Mouse (Mus musculus) stomach, embryonic 15.5 days (tissue): ENCODE data around the gene Prkag2. TPM values are rescaled to one million over a fixed set of nuclear protein-coding genes. Genes with fewer than 3 reads are reported as not detected.

Source experiments
- ATAC-seq: fragments of 200-750 bp; cut with Nextera tagmentation; 2 replicates; pipeline ENCODE4 v1.8.0; 2017; ENCODE audit warnings: low read depth, moderate number of reproducible peaks, moderate TSS enrichment; ENCODE audit not compliant: insufficient read depth, low FRiP score
- H3K27ac ChIP-seq: fragments of 300-500 bp; sonication (generic); 2 replicates; pipeline ENCODE4 v1.5.1; 2015; ENCODE audit warnings: mild to moderate bottlenecking, inconsistent platforms
- H3K27me3 ChIP-seq: fragments of 300-500 bp; sonication (generic); replicated peaks from 2 replicates; pipeline ENCODE4 v1.6.1; 2015; ENCODE audit warnings: inconsistent platforms
- H3K36me3 ChIP-seq: fragments of 300-500 bp; sonication (generic); 2 replicates; pipeline ENCODE4 v1.6.1; 2015; ENCODE audit warnings: inconsistent platforms
- H3K4me1 ChIP-seq: fragments of 300-500 bp; sonication (generic); 2 replicates; pipeline ENCODE4 v1.6.1; 2015; ENCODE audit warnings: inconsistent platforms
- H3K4me2 ChIP-seq: fragments of 300-500 bp; sonication (generic); 2 replicates; pipeline ENCODE4 v1.6.1; 2015; ENCODE audit warnings: mild to moderate bottlenecking, inconsistent platforms
- H3K4me3 ChIP-seq: fragments of 300-500 bp; sonication (generic); replicated peaks from 2 replicates; pipeline ENCODE4 v1.5.1; 2015; ENCODE audit warnings: inconsistent platforms
- H3K9ac ChIP-seq: fragments of 300-500 bp; sonication (generic); 2 replicates; pipeline ENCODE4 v1.6.1; 2015; ENCODE audit warnings: inconsistent platforms
- H3K9me3 ChIP-seq: fragments of 300-500 bp; sonication (generic); 2 replicates; pipeline ENCODE4 v1.6.1; 2016; ENCODE audit warnings: inconsistent platforms
- WGBS: fragments of 180-500 bp; shearing (Covaris S2); methylation state at CpG from one replicate; pipeline ENCODE4 v1.1.7; 2015; 5-methylcytosine and 5-hydroxymethylcytosine counted together
- polyA plus RNA-seq: library from polyadenylated mRNA; unstranded; fragments of >200 nt; fragmentation: Nextera tagmentation; extraction: Ambion mirVana; gene quantifications from 2 replicates; pipeline ENCODE4 v1.2.1, GENCODE M21; 2015

Prkag2 gene
- polyA plus RNA-seq, 1 experiment from 2014 or later: 41.3 TPM

DNA sequence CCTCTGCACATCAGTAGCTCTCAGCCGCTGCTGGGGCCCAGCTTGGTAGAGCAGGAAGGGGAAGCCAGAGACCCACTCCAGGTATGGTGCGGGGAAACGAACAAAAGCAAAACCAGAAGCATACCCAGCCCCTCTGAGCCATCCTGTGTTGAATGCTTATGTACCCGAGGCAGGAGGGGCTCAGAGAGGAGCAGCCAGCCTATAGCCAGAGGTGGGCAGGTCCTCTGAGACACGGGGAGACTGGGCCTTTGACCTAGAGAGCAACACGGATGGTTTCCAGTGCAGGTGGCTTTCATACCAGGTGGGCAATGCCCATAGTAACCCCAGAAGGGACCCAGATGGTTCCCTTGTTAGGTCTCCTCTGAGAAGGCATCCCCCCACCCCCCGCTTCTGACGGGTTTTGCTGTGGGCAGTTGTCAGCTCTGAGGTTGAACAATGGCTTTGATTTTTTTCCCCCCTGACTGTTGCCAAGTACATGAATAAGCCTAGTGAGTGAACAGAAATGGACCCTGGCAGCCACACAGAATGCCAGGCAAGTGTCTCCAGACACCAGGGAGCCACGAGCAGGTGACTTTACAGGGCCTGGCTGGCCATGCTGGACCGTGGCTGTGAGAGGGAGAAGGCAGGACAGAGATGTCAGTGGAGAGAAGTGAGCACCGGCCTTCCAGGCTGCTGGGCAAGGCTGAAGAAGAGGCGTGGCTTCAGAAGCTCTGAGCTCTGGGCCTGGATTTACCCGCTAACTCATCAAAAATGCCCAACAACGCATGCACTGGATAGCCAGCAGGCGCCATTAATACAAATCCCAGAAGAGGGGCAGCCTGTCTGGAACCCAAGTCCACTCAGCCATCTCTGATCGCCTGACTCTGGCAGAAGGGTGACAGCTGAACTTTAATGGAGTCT, 147.3 kb downstream of the Prkag2 start:
- Histone ChIP-seq H3K4me3 (no peak overlapping the region), H3K4me1 (no peaks in the 10 kb centered on the region), H3K36me3 (no peaks in the 10 kb centered on the region), H3K27ac (no peak overlapping the region), H3K27me3 (no peaks in the 10 kb centered on the region), H3K9me3 (no peaks in the 10 kb centered on the region), H3K9ac (no peak overlapping the region), H3K4me2 (no peak overlapping the region)
- WGBS: 67% methylated on average over 16 of the region's 16 CpGs
- ATAC-seq: no peak

- no peak overlapping the region for H3K4me3 ChIP-seq
- H3K4me2 ChIP-seq: no peak overlapping the region
- no peak overlapping the region for H3K27ac ChIP-seq
- 67% methylated on average over 6 of the region's 6 CpGs for WGBS
- H3K27me3 ChIP-seq: no peaks in the 10 kb centered on the region
- 0 out of 2 replicates have a peak, but pooled peaks have one; percentile 33 for ATAC-seq
- no peaks in the 10 kb centered on the region for H3K9me3 ChIP-seq
- H3K36me3 ChIP-seq: no peaks in the 10 kb centered on the region
- no peak overlapping the region for H3K9ac ChIP-seq
- no peaks in the 10 kb centered on the region for H3K4me1 ChIP-seq
Observed at GRCm38 (mm10) chr5:24952212-24952611, 148.2 kb downstream of the Prkag2 start.

GRCm38 (mm10) chr5:24950891-24951574, 149.4 kb downstream of the Prkag2 start:
- 78% methylated on average over 7 of the region's 7 CpGs for WGBS
- H3K4me2 ChIP-seq: no peak overlapping the region
- H3K27ac ChIP-seq: no peak overlapping the region
- no peaks in the 10 kb centered on the region for H3K4me1 ChIP-seq
- ATAC-seq: no peak
- no peaks in the 10 kb centered on the region for H3K9me3 ChIP-seq
- H3K9ac ChIP-seq: no peak overlapping the region
- H3K36me3 ChIP-seq: no peaks in the 10 kb centered on the region
- no peaks in the 10 kb centered on the region for H3K27me3 ChIP-seq
- H3K4me3 ChIP-seq: no peak overlapping the region

- no peaks in the 10 kb centered on the region for H3K27me3 ChIP-seq
- H3K36me3 ChIP-seq: no peaks in the 10 kb centered on the region
- H3K4me1 ChIP-seq: no peaks in the 10 kb centered on the region
- H3K9me3 ChIP-seq: no peaks in the 10 kb centered on the region
- no peak overlapping the region for H3K27ac ChIP-seq
- H3K4me3 ChIP-seq: no peak overlapping the region
- WGBS: 63% methylated on average over 6 of the region's 6 CpGs
- no peak for ATAC-seq
- no peak overlapping the region for H3K9ac ChIP-seq
- no peak overlapping the region for H3K4me2 ChIP-seq
Observed at GRCm38 (mm10) chr5:24950039-24950438, 150.4 kb downstream of the Prkag2 start.

DNA sequence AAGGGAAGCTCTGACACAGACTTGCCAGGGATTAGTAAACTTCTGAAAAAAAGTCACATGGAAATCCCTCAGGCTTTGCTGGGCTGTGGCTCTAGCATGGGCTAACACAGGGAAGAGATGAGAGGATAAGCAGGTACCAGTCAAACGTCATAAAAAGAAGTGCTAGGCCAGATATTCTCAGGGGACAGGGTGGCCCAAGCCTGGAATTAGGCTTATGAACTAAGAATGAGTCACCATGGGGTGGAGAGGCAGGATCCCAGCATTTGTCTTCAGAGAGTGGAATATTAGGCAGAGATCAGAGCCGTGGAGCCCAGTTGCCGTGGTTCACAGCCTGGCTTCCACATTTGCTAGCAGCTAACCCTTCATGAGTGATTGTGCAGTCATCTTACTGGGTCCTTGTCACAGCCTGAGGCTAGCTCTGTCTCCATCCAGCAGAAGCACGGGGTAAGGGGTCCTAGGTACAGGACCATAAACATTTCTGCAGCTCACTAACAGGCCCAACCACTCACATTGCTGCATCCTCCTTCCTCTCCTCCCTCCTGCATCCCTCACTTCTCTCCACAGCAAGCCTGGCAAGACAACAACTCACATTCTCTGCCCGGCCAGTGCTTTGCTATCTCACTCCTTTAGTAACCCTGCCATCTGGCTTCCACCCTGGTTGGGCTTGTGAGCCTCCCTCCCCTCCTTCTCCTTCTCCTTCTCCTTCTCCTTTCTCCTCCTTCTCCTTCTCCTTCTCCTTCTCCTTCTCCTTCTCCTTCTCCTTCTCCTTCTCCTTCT, 162.2 kb downstream of the Prkag2 start:
- Histone ChIP-seq H3K4me2 (no peak overlapping the region), H3K36me3 (no peaks in the 10 kb centered on the region), H3K9me3 (no peaks in the 10 kb centered on the region), H3K27me3 (no peaks in the 10 kb centered on the region), H3K27ac (no peak overlapping the region), H3K9ac (no peak overlapping the region), H3K4me1 (no peaks in the 10 kb centered on the region), H3K4me3 (no peak overlapping the region)
- ATAC-seq: no peak
- WGBS: 59% methylated on average over 5 of the region's 5 CpGs

- H3K4me3 ChIP-seq: no peak overlapping the region
- 58% methylated on average over 8 of the region's 8 CpGs for WGBS
- no peak overlapping the region for H3K4me2 ChIP-seq
- H3K9ac ChIP-seq: no peak overlapping the region
- no peaks in the 10 kb centered on the region for H3K27me3 ChIP-seq
- H3K9me3 ChIP-seq: no peaks in the 10 kb centered on the region
- H3K4me1 ChIP-seq: no peaks in the 10 kb centered on the region
- no peak for ATAC-seq
- no peak overlapping the region for H3K27ac ChIP-seq
- H3K36me3 ChIP-seq: no peaks in the 10 kb centered on the region
Observed at GRCm38 (mm10) chr5:24936451-24936850, 164.0 kb downstream of the Prkag2 start.

- ATAC-seq: no peak
- no peak overlapping the region for H3K4me2 ChIP-seq
- H3K9ac ChIP-seq: no peak overlapping the region
- WGBS: 87% methylated on average over 10 of the region's 10 CpGs
- H3K27me3 ChIP-seq: no peaks in the 10 kb centered on the region
- no peak overlapping the region for H3K27ac ChIP-seq
- H3K36me3 ChIP-seq: no peaks in the 10 kb centered on the region
- no peaks in the 10 kb centered on the region for H3K4me1 ChIP-seq
- H3K4me3 ChIP-seq: no peak overlapping the region
- no peaks in the 10 kb centered on the region for H3K9me3 ChIP-seq
Observed at GRCm38 (mm10) chr5:24935446-24935845, 165.0 kb downstream of the Prkag2 start.

DNA sequence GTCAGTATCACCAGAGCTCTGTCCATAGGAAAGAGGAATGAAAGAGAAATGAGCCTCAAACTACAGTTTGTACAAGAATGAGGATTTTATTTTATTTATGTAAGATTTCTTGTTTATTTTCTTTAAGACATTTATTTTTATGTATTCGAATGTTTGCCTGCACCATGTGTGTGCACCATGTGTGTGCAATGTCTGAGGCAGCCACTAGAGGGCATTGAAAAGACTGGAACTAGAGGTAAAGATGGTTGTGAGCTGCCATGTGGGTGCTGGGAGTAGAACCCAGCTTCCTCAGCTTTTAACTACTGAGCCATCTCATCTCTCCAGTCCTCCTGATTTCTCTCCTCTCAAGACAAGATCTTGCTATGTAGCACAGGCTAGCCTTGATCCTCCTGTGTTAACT, 166.7 kb downstream of the Prkag2 start:
- Histone ChIP-seq H3K36me3 (no peaks in the 10 kb centered on the region), H3K4me2 (no peak overlapping the region), H3K27ac (no peak overlapping the region), H3K4me3 (no peak overlapping the region), H3K4me1 (0 out of 2 replicates have a peak, but pooled peaks cover 7% of the 10 kb centered on the region), H3K9me3 (no peaks in the 10 kb centered on the region), H3K9ac (no peak overlapping the region), H3K27me3 (no peaks in the 10 kb centered on the region)
- no peak for ATAC-seq
- 92% methylated on average over 1 of the region's 1 CpGs for WGBS

DNA sequence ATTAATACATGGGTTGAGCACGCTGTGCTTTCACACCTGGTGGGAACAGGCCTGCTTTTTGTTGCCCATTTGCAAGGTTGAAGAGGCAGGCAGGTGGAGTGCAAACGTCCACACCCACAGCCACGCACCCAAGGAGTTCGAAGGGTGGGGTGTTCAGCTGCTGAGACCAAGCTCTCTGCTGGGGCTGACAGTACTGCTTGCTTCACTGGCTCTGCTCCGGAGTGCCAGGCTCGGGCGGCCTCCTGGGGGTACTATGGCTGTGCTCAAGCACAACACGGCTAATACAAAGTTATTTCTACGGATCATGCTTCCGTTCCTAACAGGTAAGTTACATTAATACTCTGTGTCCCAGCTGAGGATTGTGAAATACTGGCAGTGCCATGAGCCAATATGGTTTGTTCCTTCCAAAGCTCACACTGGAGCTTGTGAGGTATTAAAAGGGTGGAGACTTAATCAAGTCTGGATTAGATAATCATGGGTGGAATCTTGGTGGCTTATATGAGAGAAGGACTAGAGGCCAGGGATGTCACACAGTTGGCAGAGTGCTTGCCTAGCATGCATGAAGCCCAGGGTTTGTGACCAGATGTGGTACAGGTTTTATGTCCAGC, 168.8 kb downstream of the Prkag2 start:
- ATAC-seq: no peak
- Histone ChIP-seq H3K4me3 (no peak overlapping the region), H3K27ac (0 out of 2 replicates have a peak overlapping the region, but pooled peaks have one; percentile 6), H3K36me3 (no peaks in the 10 kb centered on the region), H3K4me1 (0 out of 2 replicates have a peak, but pooled peaks cover 7% of the 10 kb centered on the region), H3K9me3 (no peaks in the 10 kb centered on the region), H3K9ac (no peak overlapping the region), H3K27me3 (no peaks in the 10 kb centered on the region), H3K4me2 (no peak overlapping the region)
- 76% methylated on average over 10 of the region's 10 CpGs for WGBS

- Histone ChIP-seq H3K9ac (no peak overlapping the region), H3K36me3 (no peaks in the 10 kb centered on the region), H3K27me3 (no peaks in the 10 kb centered on the region), H3K4me1 (0 out of 2 replicates have a peak, but pooled peaks cover 7% of the 10 kb centered on the region), H3K4me2 (no peak overlapping the region), H3K9me3 (no peaks in the 10 kb centered on the region), H3K27ac (0 out of 2 replicates have a peak overlapping the region, but pooled peaks have one; percentile 6), H3K4me3 (no peak overlapping the region)
- ATAC-seq: no peak; the same call in 1 of the 2 replicates
- 64% methylated on average over 8 of the region's 8 CpGs for WGBS
Observed at GRCm38 (mm10) chr5:24930831-24931577, 169.4 kb downstream of the Prkag2 start.

DNA sequence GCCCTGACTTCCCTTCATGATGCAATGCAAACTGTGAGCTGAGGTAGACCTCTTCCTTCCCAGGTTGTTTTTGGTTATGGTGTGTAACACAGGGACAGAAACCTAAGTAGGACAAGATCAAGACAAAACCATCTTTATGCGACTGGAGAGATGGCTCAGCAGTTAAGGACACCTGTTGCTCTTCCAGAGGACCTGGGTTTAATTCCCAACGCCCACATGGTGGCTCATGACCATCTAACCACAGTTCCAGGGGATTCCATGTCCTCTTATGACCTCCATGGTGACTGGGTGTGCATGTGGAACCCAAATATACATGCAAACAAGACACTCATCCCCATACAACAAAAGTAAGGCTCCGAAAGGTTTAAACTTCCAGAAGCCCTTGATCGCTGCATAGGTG, 171.6 kb downstream of the Prkag2 start:
- ATAC-seq: no peak
- Histone ChIP-seq H3K4me2 (no peak overlapping the region), H3K4me3 (no peak overlapping the region), H3K4me1 (0 out of 2 replicates have a peak, but pooled peaks cover 7% of the 10 kb centered on the region), H3K9ac (no peak overlapping the region), H3K9me3 (no peaks in the 10 kb centered on the region), H3K36me3 (no peaks in the 10 kb centered on the region), H3K27me3 (no peaks in the 10 kb centered on the region), H3K27ac (no peak overlapping the region)
- 95% methylated on average over 4 of the region's 4 CpGs for WGBS
